Mouse (Mus musculus): Measurements from ENCODE around the gene Calm3.

Calm3 gene

GRCm38 (mm10) chr7:16915461-16916340, 8.2 kb downstream of the Calm3 start:
- in situ Hi-C loops (cut with MboI): no loop called here

DNA sequence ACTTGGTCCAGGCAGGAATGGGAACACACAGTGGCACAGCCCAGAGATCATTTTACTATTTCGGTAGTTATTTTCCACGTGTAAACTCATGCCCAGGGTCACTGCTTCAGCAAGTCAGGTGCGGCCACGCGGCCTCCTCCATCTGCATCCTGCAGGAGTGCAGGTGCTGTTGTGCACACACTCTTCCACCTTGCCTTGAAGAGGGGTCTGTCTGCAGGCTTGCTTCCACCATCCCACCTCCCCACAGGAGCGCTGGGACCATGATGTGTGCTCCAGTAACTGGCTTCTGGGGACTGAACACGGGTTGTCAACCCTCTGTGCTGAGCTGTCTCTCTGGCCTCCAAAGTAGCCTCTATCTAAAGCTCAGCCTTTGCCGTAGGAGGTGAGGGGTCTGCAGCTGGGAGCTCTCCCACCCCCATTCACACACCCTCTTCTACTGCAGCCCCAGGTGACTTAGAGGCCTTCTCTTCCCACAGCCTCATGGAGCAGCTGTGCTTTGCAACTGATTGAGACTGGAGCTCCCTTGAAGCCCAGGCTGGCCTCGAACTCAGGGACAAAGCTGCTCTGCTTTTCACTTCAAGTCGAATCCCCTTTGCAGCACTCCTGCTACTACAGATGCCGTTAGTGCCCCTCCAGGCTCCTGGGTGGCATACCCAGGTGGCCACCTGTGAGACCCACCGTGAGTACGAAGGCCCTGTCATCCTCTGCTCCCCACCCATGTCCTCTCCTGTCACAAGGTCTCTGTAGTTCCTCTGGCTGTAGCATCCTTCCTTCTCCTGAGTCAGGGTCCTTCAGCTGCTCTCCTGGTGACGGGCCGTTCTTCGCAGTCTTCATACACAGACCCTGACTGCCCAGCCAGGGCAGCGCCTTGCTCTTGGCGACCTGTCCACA, 9.2 kb downstream of the Calm3 start:
- in situ Hi-C loops (cut with MboI): no loop called here

DNA sequence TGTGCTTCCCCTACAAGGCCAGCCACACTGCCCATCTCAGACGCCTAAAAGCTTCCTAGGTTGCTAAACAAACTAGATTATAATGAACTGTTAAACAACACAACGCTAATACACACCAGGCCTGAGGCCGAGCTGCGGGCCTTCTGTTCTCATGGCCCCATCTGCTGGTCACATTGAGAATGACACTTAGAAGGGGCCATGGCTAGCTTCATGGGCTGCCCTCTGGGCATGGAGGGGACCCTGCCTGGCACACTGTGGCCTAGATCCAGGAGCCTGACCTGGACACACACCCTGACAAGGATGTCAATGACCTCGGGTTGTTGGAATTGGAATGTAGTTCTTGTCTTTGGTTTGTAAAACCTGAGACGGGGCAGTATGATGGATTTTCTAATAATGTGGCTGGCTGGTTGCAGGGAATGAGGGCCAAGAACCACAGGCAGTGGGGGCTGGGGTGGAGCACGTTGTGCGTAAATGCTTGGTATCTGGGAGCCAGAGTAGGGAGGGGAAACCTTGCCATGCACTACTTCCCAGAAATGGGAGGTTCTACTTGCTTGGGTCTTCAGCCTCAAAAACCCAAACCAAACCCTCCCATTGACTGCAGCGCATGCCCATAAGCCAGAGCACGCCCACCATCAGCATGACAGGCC, 10.0 kb downstream of the Calm3 start:
- in situ Hi-C loops (cut with MboI): no loop called here

DNA sequence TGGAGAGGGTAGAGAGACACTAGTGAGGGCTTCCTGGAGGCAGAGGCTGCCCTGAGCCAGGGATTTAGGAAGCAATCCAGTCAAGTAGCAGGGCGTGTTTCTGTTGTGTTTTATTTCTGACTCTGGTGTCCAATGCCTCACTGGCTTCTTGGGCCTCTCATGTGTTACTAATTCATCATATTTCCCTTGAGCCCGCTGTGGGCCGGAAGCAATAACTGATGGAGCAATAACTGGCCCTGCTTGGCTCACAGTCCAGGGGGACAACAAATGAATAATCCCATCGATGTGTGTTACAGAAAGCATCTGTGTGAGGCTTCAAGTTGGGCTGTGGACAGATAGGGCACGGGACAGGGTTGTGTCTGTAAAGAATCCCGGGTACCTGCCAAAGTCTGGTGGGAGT, 11.6 kb downstream of the Calm3 start:
- in situ Hi-C loops (cut with MboI): no loop called here

GRCm38 (mm10) chr7:16911904-16912303, 12.0 kb downstream of the Calm3 start:
- in situ Hi-C loops (cut with MboI): no loop called here

GRCm38 (mm10) chr7:16909909-16910308, 14.0 kb downstream of the Calm3 start:
- in situ Hi-C loops (cut with MboI): no loop called here

DNA sequence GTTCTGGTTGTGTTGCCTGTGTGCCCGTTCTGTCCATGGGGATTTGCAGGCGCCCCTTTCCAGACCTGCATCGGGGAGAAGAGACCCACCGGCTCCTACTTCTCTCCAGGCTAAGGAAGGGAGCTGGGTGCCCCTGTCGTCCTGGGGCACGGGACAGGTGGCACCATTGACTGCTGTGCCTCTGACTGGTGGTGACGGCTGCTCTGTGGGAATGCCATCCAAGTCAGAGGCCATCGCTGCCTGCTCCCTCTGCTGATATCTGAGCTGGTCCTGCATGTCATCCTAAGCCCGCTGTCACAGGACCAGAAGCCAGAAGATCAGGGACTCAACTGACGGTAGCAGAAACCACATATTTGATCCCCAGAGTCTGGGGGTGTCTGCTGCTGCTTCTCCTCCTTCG, 15.1 kb downstream of the Calm3 start:
- in situ Hi-C loops (cut with MboI): no loop called here

GRCm38 (mm10) chr7:16908367-16908766, 15.5 kb downstream of the Calm3 start:
- in situ Hi-C loops (cut with MboI): no loop called here

DNA sequence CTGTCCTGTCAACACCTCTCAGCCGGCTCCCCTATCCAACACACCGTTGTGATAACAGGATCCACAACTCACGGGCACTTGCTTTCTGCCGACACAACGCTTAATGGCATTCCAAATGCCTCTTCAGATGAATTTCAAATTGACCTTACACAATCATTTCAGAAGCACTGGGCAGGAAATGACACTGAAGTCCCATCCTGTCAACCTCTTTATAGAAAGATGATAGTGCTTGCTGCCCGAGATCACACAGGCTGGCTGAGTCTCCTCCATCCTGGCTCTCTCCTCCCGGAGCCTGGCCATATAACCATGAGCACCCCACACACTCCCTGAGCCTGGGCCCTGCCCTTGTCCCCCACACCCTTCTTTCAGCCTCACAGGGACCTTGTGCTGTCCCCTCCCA, 16.1 kb downstream of the Calm3 start:
- in situ Hi-C loops (cut with MboI): no loop called here

- in situ Hi-C loops (cut with MboI): no loop called here
These were observed 16.9 kb downstream of the Calm3 start for GRCm38 (mm10) chr7:16906889-16907559.

GRCm38 (mm10) chr7:16906281-16906680, 17.6 kb downstream of the Calm3 start, which contains the start of gene Ptgir:
Ptgir (plus strand) TSS chr7:16906490.
- in situ Hi-C loops (cut with MboI): no loop called here

DNA sequence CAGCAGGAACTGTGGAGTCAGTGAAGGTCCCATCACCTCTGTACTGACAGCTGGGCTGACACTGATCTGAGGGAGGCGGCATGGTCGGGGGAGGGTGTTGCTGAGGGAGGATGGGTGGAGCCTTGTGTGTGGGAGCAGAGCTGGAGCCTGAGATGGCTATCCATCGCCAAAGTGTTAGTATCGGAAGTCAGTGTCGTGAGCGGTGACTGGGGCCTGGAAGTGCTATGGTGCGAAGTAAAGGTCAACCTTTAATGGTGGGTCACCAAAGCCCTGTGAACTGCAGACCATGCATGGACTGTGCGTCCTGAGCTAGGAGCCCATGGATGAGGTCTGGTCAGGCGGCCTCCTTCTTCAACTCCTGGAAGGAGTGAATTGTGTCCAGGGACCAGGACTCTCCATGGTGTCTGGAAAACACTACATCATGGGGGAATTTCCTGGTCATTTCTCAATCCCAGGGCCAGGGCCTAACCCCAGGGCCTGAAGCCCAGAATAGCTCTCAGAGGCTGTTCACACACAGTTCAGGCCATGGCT, 18.4 kb downstream of the Calm3 start:
- in situ Hi-C loops (cut with MboI): no loop called here

DNA sequence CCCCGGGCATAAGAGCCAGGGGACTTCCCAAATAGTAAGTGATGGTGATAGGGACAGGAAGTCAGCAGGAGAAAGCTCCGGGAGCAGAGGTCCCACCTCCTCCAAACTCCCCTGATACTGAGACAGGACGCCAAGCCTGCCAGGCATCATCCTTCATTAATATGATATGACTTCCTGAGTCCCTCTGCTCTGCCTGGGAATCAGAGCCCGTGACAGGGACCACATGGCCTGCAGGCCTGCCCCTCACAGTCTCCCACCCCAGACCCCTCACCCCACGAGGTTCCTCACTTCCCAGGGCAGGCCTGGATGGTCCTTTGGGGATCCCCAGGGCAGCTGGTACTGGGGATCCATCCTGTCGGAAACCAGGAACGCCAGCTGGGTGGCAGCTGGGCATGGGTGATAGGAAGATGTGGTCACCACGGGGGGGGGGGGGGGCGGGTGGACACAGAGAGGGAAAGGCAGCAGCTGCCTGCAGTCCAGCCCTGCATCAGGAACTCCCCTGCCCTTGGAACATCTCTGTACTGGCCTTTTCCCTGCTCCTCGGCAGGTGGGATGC, 19.7 kb downstream of the Calm3 start:
- in situ Hi-C loops (cut with MboI): no loop called here

DNA sequence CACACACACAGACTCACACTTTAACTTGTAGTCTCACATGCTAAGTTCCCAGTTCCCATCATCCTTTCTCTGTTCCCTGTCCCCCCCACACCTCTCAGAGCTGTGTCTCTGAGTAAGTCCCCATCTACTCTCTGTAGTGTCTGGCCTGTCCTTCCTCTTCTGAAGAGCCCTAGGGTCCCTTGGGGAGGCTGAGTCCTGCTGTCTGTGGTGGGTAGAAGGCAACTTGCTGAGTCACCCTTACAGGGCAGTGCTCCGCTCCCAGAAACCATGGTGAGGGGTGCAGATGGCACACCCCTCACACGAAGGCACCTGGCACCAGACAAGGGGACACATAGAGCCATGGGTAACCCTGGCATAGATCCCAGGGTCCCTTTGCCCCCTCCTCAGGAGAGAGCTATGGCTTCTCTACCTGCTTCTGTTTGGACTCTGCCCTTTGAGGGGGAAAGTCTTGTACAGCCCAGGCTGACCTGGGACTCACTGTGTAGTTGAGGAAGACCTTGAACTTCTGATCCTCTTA, 20.4 kb downstream of the Calm3 start:
- in situ Hi-C loops (cut with MboI): no loop called here

- in situ Hi-C loops (cut with MboI): no loop called here
These were observed 23.4 kb downstream of the Calm3 start for GRCm38 (mm10) chr7:16900526-16900925.

GRCm38 (mm10) chr7:16895511-16895910, 28.4 kb downstream of the Calm3 start:
- in situ Hi-C loops (cut with MboI): no loop called here

DNA sequence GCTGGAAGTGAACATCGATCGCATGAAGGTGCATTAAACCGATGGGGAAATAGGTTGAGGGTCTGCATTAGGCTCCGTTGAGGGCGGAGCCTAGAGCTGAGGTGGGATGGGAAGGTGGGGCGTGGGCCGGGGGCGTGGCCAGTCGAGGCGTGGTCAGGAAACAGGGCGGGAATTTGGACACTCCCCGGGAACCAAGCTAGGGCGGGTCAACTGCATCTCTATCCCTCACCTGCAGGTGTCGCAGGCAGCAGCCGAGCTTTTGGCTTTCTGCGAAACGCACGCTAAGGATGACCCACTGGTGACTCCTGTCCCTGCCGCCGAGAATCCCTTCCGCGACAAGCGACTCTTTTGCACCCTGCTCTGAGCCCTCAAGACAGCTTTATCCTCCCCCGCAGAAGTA, 28.9 kb downstream of the Calm3 start:
- in situ Hi-C loops (cut with MboI): no loop called here

- in situ Hi-C loops (cut with MboI): no loop called here
These were observed 29.6 kb downstream of the Calm3 start for GRCm38 (mm10) chr7:16894279-16894678.

DNA sequence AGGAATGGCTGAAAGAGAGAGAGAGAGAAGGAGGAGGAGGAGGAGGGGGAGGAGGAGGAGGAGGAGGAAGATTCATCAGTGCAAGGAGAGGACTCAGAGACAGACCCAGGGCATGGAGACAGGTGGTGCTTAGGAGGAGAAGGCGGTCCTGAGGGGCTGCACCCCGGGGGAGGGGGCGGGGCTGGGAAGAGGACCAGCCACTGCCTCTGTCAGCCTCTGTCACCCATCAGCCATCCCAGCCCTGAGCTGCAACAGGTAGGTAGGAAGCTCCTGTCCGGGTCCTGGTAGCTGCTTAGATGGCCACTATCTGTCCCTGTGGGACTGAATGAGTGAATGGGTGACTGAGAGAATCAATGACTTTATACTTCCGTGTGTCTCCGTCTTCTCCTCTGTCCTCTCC, 30.3 kb downstream of the Calm3 start:
- in situ Hi-C loops (cut with MboI): no loop called here

DNA sequence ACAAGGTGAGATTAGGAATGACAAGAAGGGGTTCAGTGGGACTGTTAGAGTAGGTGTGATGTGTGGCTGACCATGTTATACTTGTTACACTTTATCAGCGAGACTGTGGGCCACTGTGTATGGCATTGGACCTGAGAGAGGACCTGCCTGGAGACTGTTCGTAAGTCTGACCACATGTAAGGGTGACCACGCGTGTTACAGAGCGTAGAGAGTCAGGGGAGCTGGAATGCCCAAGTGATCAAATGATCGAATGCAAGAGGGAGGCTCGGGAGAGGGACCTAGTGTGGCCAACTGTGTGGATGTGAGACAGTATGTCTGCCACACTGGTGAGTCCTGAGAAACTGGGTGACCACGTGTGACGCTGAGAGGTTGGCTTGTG, 31.6 kb downstream of the Calm3 start:
- in situ Hi-C loops (cut with MboI): no loop called here
